In genomic region chr13:19364245-19364772, GRCm38 (mm10) we compare ENCODE assay signal across 9 mouse cellular contexts. TPM values are rescaled to one million over a fixed set of nuclear protein-coding genes. Genes with fewer than 3 reads are reported as not detected.
A peak's percentile ranks its signal among the peaks of the same experiment; 100 is the strongest.
DNase-seq lines count a peak whose midpoint lies in the region; ATAC-seq and TF ChIP-seq lines count a peak whose summit lies in the region.
"Had no signal": no experiment of that assay in that cellular context is flagged by ENCODE, and none has a peak within 500 bp of the region (broad histone marks: within the 10 kb centered on the region; RNA-seq: fewer than 3 reads in every experiment).

No protein-coding gene starts in this region.

- no peaks in the 10 kb centered on the region for H3K4me1 ChIP-seq in heart, embryonic 11.5 days (ENCODE audit: control insufficient read depth, insufficient read depth, low read length)
- no peaks in the 10 kb centered on the region for H3K4me1 ChIP-seq in cortical plate, adult 2 months (ENCODE audit: control insufficient read depth, insufficient read depth, low read length)
- H3K4me1 ChIP-seq in hindbrain, embryonic 14.5 days (replicated peaks; ENCODE audit: control insufficient read depth, insufficient read depth, low read length) = no peaks in the 10 kb centered on the region

- no peak overlapping the region for H3K9ac ChIP-seq in heart, embryonic 11.5 days (ENCODE audit: low read depth, low read length)
- H3K9ac ChIP-seq in hindbrain, embryonic 14.5 days = no peak overlapping the region

- ATAC-seq in heart, embryonic 11.5 days (replicated peaks; ENCODE audit: insufficient number of reproducible peaks, low FRiP score, low TSS enrichment) = no peak
- ATAC-seq in hindbrain, embryonic 14.5 days (ENCODE audit: low FRiP score) = no peak
- peak; percentile 56 for ATAC-seq in megakaryocyte-erythroid progenitor cell, adult 5-6 weeks (replicated peaks; ENCODE audit: low FRiP score, low TSS enrichment, poor library complexity, severe bottlenecking)

- no peak overlapping the region for H3K27ac ChIP-seq in heart, embryonic 11.5 days (ENCODE audit: low read depth, low read length)
- H3K27ac ChIP-seq in cortical plate, adult 2 months (ENCODE audit: insufficient read depth, low read length) = no peak overlapping the region
- H3K27ac ChIP-seq in hindbrain, embryonic 14.5 days = no peak overlapping the region
- H3K27ac ChIP-seq: macrophage had no signal

- no peak overlapping the region for H3K4me3 ChIP-seq in heart, embryonic 11.5 days (ENCODE audit: low read depth, low read length)
- H3K4me3 ChIP-seq in cortical plate, adult 2 months (ENCODE audit: insufficient read depth, low read length) = no peak overlapping the region
- no peak overlapping the region for H3K4me3 ChIP-seq in hindbrain, embryonic 14.5 days (replicated peaks; ENCODE audit: low read length)

- H3K9me3 ChIP-seq in heart, embryonic 11.5 days (replicated peaks; ENCODE audit: control insufficient read depth, low read length) = no peaks in the 10 kb centered on the region
- no peaks in the 10 kb centered on the region for H3K9me3 ChIP-seq in hindbrain, embryonic 14.5 days (ENCODE audit: control insufficient read depth, low read length)

- no peaks in the 10 kb centered on the region for H3K27me3 ChIP-seq in heart, embryonic 11.5 days (ENCODE audit: control insufficient read depth, insufficient read depth, low read length)
- H3K27me3 ChIP-seq in hindbrain, embryonic 14.5 days (ENCODE audit: control insufficient read depth, insufficient read depth, low read length) = no peaks in the 10 kb centered on the region

- H3K36me3 ChIP-seq in heart, embryonic 11.5 days (ENCODE audit: control insufficient read depth, insufficient read depth, low read length) = 0 out of 2 replicates have a peak, but pooled peaks cover 4% of the 10 kb centered on the region
- peaks cover 71% of the 10 kb centered on the region for H3K36me3 ChIP-seq in hindbrain, embryonic 14.5 days (replicated peaks; ENCODE audit: control insufficient read depth, insufficient read depth)

- WGBS in heart, embryonic 11.5 days (ENCODE audit: insufficient replicate concordance) = 82% methylated on average over 11 of the region's 11 CpGs
- 83% methylated on average over 11 of the region's 11 CpGs for WGBS in hindbrain, embryonic 14.5 days

- no peak for TF ChIP-seq POLR2A in cortical plate, adult 2 months (IDR thresholded peaks at IDR 0.05; ENCODE audit: extremely low read depth, insufficient read depth, low read length)

- DNase-seq in heart, adult 11 months = peak; percentile 89
- peak; percentile 68 for DNase-seq in ES-CJ7 (ENCODE audit: low read depth, low spot score)
- peak; percentile 82 for DNase-seq in hindbrain, embryonic 14.5 days (ENCODE audit: low spot score)
- DNase-seq in left cerebral cortex, adult 18-20 months (ENCODE audit: low spot score in 2 of 2) = peak; percentile 36 to 76
- peak; percentile 63 for DNase-seq in thymus, postnatal 14 days

- no peak overlapping the region for H3K4me2 ChIP-seq in heart, embryonic 11.5 days
- no peak overlapping the region for H3K4me2 ChIP-seq in hindbrain, embryonic 14.5 days (replicated peaks)

- peak; percentile 44; the same call in 1 of the 2 replicates for TF ChIP-seq CTCF in cortical plate, adult 2 months (IDR thresholded peaks at IDR 0.05; ENCODE audit: extremely low read depth, insufficient read depth, low read length)

RNA-seq across cellular contexts. Expression of gene Stard3nl, which starts 31.3 kb away (rescaled TPM):
- 91.5 and 96.2 TPM in 2 replicates for polyA plus RNA-seq in heart, embryonic 11.5 days (2014; fragmentation: Nextera tagmentation; extraction: Ambion mirVana)
- 90.0 and 94.4 TPM in 2 replicates for polyA plus RNA-seq in cortical plate, adult 2 months (2012; rRNA removed)
- 214 and 223 TPM in 2 replicates for polyA plus RNA-seq in hindbrain, embryonic 14.5 days (2014; fragmentation: Nextera tagmentation; extraction: Ambion mirVana)
- total RNA-seq in left cerebral cortex, adult 18-20 months (2021) = 10 to 100 TPM; 61.8 to 63.7 TPM
- 24.2 and 37.8 TPM in 2 replicates for total RNA-seq in megakaryocyte-erythroid progenitor cell, adult 5-6 weeks (2014; fragmentation: Nextera tagmentation)
- 29.1 and 30.2 TPM in 2 replicates for total RNA-seq in megakaryocyte-erythroid progenitor cell, adult 5-6 weeks (2017)
